Mouse (Mus musculus): ENCODE results near the gene Gm17359.

Gm17359 gene

DNA sequence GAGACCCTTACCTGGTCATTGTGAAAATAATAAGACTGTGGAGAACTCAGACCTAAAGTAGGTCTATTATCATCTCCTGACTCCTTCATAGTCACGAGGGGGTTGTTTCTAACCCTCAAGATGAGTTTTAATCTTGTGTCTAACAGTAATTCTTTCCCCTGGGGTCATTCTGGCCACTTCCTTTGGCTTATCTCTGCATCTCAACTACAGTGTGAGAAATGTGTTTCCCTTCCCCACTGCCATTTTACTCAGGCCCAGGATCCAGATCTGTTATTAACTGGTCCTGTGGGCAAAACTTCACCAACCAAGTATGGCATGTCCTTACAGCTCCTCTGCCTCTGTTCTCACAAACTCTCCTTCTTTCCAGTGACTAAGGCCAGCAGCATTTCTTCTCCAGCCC is 12.8 kb downstream of the Gm17359 start:
- DNase-seq (ENCODE audit: low read depth, low spot score), result no peak

DNA sequence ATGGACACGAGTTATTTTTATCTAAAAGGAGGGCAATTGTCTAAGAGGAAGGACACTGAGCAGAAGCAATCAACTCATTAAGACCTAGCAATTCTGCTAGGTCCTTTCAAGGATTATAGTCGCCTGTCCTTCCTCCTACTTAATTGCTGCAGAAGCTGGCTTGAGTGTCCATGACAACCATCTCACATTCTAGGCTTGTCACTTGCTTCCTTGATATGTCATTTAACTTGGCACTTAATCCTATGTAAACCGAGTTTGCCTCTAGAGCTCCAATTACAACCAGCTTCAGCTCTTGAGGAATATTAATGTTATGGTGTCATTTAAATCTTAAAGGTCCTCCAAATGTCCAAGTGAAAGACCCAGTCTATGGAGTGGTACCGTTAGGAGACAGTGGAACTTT is 22.3 kb downstream of the Gm17359 start:
- DNase-seq (ENCODE audit: low read depth, low spot score), result no peak

DNA sequence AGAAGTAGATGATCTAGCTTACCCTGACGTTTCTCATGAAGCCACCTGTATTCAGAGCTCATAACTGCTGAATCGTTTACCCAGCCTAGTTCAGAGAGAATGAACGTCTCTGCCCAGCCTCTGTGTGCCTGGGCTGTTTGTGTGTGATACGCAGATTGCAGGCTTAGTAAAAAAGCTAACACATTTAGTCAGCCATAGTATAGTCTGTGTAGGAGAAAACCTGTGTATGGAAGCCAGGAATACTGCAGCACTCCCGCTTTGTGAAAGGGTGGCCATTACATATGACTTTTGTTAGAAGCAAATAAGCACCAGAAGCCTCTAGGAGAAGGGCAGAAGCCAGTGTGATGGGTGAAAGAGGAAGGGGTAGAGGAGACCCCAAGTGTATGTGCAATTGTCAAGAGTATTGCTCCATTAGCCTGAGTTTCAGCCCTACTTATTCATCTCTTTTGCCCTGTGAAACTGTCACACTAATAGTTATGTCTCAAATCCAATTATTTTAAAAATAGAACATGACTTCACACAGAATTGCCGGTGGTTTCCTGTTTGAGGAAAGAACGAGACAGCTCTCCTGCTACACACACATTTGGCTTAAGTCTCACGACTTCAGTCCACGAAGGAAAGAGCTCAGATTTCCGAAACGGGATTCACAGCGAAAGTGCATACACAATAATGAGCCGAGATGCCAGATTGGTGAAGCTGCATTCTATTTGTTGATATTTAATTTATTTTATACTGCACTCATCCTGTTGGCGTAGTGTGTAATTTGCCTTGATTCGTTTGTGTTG is 24.0 kb downstream of the Gm17359 start:
- no peak for DNase-seq (ENCODE audit: low read depth, low spot score)

DNA sequence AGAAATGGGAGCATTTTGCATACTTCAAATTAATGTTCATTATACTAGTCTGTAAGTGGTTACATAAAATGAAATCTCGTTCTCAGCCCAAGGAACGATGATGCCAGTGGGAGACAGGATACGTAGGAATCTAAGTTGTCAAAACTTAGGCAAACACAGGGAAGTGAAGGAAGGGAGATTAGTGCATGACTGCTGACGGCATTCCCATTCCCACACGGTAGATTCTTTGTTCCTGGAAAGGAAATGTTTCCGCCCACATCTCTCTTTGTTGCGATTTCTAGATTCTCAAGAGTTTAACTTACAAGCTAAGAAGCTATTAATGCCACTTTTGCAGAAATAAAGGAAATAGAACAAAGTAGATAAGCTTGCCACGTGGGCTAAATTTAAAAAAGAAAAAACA is 29.6 kb downstream of the Gm17359 start:
- no peak for DNase-seq (ENCODE audit: low read depth, low spot score)

DNA sequence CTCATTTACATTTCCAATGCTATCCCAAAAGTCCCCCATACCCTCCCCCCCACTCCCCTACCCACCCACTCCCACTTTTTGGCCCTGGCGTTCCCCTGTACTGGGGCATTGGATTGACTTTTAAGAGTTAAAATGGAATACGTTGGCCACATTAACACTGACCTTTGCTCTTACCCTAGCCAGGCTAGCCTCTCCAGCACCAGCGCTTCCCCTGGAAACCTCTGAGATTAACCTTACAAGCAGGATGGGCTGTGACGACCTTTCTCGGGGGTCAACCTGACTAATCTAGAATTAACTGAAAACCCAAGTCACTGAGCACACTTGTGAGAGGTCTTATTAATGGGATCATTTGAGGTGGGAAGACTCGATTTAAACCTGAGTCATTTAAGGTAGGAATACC is 31.8 kb downstream of the Gm17359 start:
- DNase-seq (ENCODE audit: low read depth, low spot score), result no peak

DNA sequence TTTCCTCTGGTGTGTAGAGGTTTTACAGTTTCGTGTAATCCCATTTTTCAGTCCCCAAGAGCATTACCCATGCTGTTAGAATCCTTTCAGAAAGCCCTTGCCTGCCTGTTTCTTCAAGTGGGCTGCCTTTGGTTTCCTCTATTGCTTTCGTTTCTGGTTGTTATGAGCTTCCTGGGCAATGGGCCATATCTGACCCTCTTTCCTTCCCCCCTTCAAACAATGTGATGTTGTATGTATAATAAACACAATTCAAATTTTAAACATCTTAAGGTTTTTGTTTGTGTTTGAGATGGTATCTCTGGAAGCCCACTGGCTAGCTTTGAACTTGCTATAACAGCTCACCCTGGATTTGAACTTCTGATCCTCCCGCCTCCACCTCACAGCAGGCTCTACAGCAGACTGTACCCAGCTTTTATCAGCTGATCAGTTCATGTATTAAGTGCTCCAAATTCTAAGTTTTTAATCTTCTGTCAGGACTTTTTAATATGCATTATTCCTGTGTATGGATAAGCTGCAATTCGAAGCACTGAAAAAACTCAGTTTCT is 34.0 kb downstream of the Gm17359 start:
- no peak for DNase-seq (ENCODE audit: low read depth, low spot score)

DNA sequence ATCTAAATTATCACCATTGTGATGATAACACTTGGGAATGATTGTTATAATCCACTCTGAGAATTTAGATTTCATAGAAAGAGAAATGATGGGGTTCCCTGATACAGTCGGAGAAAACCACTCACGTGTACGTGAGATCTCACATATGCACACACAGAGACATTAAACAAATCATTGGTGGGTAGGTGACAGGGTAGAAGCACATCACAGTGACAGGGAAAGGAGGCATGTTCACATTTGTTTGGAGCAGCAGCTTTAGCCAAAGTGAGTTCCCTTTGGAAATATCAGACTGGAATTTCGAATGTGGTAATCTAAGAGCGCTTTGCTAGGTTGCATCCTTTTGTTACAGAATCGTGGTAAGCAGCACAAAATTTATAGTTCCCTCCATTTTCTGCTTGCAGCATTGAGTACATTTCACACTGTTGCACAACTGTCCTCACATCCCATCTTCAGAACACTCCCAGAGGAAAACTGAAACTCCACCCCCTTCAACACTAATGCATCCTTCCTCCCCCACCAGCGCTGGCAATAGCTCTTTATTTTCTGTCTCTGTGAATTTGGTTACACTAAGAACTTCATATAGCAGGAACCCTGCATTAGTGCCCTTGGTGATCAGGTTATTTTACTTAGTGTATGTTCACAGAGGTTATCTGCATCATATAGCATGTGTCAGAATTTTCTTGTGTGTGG is 35.2 kb downstream of the Gm17359 start:
- no peak for DNase-seq (ENCODE audit: low read depth, low spot score)

DNA sequence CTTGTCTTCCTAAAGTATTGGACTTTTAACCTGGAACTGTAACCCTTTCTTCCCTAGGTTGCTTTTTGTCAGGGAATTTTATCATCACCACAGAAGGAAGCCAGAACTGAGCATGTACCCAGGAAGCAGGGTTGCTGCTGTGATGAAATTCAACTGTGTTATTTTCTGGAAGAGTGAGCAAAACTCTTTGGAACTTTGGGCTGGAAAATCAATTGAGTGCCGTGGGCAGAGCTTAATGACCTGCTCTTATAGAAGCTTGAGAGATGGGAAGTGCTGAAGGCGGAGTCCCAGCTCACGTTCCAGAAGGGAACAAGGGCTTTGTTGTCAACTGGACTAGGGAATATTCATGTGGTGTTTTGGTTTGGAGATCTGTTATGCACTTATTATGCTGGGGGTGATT is 37.5 kb downstream of the Gm17359 start:
- DNase-seq (ENCODE audit: low read depth, low spot score), result no peak

DNA sequence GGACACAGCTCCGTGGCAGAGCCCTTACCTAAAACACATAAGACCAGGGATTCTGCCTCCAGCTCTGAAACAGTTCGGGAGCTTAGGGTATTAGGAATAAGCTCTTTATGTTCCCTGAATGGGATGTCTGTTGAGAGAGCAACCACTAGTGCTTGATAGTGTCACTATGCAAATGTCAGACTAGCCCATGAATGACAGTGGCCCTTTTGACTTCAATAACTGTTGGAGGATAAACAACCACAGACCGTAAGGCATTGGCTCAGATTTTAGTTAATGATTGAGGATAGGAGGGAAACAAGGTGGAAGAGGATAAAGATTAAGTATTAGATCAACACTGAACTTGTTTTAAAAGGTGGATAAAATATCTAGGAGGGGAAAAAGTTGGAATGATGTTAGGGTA is 41.6 kb downstream of the Gm17359 start:
- no peak for DNase-seq (ENCODE audit: low read depth, low spot score)

DNA sequence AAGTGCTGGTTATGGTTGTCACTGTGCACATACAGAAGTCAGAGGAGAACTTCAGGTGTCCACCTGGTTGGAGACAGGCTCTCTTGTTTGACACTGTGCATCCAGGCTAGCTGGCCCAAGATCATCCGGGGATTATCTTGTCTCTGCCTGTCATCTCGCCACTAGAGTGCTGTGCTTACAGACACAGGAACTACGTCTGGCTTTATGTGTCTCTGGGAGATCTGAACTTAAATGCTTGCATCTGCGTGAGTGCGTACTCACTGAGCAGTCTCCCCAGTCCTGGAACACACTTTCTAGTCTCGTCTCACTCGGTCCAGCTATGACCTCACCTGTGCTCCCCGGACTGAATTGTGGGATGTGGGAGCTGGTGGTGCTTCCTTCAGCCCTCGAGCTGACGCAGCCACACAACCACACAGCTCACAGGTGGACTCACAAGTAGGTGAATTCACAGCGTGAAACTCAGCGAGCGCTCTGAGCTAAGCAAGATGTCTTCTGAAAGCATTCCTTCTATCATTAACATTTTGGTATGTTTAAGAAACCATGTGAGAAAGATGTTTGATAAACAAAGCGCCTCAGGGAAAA is 42.9 kb downstream of the Gm17359 start:
- no peak for DNase-seq (ENCODE audit: low read depth, low spot score)

DNA sequence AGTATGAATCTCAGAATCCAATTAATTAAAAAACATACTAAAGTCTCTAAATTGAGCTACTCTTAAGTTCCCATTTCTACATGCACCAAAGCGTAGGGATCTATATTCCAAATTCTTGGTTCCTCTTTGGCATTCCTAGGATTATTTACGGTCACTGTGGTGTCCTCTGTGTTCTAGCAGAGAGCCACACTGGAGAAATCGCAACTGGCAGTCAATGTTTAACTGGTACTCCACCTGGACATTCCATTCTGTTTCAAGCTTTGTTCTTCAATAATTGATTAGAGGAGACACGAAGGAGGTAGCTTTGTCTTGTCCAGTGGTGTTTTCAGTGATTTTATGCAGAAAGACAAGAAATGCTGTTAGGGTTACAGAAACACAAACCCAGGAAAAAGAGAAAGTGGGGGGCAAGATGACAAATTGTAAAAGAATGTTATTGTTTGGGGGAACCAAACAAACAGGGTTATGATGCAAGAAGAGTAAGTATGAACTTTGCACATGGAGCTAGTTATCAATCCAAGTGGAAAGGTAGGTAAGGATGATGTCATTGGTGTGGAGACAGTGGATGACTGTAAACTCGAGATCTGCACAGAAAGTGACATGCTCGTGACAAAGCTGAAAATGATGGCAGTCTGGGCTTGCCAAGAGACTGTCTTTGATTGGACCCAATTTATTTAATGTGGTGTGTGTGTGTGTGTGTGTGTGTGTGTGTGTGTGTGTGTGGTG is 43.6 kb downstream of the Gm17359 start:
- no peak for DNase-seq (ENCODE audit: low read depth, low spot score)

DNA sequence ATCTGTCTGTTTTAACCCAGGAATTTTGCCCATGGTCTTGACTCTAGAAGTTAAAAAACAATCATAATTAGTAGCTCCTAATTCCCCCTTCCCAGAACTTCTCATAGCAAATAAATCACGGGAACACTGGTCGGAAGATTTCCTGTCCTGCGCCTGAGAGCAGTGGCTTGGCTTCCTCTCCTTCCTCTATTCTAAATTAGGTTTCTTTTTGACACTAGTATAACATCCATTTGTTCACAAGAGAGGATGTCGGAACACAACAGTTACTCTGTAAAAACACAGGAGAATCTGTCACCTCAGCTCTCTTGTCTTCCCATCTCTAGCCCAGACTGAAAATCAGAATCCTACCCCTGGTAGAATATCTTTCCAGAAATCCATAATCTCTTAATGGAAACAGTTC is 44.9 kb downstream of the Gm17359 start:
- no peak for DNase-seq (ENCODE audit: low read depth, low spot score)

DNA sequence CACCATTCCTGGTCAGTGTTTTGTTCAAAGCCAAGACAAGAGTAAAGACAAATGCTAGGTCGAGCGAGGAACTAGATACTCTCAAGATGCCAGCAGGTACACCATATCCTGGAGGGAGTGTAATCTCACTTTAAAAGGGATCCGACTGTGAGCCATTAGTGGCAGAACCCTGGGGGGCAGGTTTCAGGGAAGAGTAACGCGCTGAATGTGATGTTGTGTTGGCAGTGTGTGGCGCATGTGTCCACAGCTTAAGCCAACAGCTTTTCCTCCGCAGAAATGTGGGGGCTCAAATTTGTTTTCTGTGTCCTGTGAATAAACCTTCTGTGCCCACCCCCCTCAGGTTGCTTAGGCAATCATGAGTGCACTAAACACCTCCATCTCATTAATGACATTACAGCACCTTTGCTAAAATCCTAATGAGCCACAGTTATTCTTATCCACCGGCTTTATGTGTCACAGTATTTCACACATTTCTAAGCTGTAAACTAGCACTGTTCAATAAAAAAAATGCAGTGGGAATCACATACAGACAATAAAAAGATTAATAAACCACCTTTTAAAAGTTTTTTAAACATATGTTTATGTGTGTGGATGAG is 49.1 kb downstream of the Gm17359 start:
- DNase-seq (ENCODE audit: low read depth, low spot score), result no peak

DNA sequence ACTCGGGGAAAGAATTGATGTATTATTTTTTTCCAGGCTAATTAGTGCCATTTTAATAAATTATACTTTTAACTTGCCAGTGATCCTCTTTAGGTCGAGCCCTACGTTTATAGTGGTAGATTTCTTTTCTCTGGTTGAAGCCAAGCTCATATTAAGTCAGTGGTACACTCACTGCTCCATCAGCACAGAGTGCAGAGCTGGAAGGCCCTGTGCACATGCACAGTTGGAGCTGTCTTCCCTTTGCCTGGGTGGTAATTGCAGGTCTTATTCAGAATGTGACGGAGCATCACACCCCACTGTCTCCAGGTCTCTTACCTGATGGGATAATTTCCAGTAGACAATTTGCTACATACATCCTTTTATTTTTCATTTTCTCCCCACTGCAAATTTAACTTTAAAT is 52.6 kb downstream of the Gm17359 start:
- DNase-seq (ENCODE audit: low read depth, low spot score), result no peak

DNA sequence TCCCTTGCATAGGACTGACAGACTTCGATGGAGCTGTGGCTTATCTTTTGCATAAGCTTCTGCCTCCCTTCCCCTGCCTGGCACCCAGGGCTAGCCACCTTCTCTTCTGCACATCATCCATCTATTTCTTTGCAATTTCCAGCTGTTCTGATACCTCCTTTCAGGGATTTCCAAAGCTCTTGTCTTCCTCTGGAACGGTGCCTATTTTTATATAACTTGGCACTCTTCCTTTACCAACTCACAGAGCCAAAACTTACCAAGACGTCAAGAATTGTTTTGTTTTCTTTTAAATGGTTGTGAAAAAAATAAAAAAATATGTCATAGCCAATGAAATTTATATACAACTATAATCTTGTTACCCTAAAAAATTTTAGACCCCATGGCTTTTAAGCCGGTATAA is 64.1 kb downstream of the Gm17359 start:
- no peak for DNase-seq (ENCODE audit: low read depth, low spot score)

DNA sequence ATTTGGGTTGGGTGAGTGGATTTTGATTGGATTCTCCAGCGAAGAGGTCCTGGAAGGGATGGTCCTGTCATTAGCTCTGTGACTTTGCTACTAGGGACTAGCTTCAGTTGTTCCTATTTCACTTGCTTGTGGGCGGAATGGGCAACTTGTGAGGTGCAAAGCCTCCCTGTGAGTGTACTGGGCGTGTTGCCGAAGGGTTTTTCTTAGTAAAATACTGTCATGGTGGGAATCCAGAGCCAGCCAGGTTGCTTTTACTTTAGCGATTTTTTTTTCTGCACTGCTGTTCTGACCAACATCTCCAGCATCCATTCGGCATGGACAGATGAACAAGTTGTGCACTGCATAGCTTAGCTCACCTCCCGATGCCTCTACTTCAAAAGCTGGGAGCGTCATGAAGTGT is 65.6 kb downstream of the Gm17359 start:
- no peak for DNase-seq (ENCODE audit: low read depth, low spot score)

DNA sequence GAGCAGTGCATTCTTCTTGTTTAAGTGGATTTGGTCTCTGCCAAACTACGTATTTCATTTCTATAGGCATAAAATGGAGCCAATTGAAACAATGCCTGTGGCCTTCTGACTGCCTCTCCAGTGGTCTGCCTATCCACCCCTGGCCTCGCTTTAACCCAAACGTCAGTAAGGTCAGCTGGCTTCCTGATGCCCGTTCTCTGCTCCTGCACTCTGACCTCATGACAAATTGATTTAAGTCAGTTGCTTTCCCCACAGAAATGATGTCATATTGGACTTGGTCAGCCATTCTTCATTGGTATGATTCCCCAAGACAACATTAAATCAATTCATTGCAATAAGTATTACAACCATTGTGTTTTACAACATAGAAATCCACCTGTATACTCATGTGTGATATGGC is 72.1 kb downstream of the Gm17359 start:
- DNase-seq (ENCODE audit: low read depth, low spot score), result no peak

DNA sequence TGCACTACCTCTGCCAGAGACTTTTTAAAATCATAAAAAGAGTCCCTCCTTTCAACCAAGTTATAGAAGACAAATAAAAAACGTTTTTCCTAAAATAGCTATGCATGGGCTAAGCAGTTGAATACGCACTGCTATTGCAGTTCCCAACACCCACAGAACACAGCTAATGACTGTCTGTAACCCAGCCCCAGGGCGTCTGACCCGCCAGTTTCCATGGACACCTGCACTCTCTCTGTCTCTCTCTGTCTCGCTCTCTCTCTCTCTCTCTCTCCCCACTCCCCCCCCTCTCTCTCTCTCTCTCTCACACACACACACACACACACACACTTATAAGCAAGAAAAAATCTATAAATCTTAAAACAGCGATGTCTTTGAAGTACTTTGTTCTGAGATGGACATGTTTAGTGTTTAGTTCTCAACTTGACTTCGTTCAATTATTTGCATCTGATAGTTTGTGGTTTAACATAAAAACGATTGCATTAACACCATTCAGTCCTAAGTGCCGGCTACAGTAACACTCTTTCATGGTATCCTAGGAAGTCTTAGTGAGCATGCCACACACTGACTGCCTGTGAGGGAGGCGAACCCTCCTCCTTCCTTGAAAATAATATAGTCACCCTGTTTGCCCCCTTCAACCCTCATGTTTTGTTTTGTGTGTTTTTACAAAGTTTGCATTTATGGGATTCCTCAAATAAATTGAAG is 73.6 kb downstream of the Gm17359 start:
- no peak for DNase-seq (ENCODE audit: low read depth, low spot score)

DNA sequence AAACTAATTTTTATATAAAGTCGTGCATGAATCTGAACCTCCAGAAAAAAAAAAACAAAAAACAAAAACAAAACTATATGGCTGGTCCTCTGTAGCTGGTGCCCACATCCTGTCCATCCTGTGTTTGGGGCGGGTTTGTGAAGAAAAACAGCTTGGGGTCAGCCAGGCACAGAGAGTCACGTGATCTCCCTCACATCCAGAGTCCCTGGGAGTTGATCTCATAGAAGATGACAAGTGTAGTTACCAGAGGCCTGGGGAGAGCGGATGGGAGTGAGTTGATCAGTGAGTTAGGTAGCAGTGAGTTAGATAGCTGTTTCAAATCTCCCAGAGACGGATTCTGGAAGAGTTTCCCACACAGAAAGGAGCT is 74.2 kb downstream of the Gm17359 start:
- DNase-seq (ENCODE audit: low read depth, low spot score), result no peak

DNA sequence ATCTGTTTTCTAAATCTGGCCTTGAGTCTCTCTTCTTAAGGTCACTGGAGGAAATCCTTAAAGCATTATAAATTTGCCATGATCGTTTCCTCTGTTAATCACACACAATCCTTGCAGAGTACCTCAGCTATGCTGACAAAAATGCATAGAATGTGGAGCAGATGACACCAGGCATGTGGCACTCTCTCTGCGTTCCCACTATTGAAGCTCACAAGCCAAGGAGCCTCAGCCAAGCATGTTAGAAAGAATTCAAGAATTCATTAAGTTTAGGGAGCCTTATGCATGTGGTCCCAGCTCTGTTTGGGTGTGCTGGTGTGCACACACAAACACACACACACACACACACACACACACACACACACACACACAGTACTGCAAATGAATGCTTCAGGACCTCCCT is 75.2 kb downstream of the Gm17359 start:
- no peak for DNase-seq (ENCODE audit: low read depth, low spot score)

DNA sequence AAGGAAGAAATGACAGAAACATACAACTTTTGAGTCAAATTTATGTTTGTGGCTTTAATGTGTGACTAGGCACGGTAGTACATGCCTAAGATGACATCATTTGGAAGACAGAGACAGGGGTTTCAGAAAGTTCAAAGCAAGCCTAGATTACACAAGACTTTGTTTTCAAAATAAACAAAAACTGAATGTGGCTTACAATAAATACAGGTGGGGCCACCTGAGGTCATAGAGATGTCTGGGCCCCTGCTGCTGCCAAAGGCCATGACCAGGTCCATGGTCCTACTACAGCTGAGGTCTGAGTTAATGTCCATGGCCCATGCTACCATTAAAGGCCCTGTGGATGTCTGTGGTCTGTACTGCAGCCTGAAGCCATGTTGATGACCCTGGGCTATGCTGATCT is 77.0 kb downstream of the Gm17359 start:
- DNase-seq (ENCODE audit: low read depth, low spot score), result no peak

Measured in brain, embryonic 18.5 days (tissue).